Mouse (Mus musculus) hindbrain, embryonic 10.5 days (tissue): ENCODE data around the gene Gsn. TPM values are rescaled to one million over a fixed set of nuclear protein-coding genes. Genes with fewer than 3 reads are reported as not detected.

Experiments
- DNase-seq: peaks from one replicate; pipeline ENCODE4 v3.0.0-alpha.2; 2017; ENCODE audit warnings: low spot score
- H3K27ac ChIP-seq: fragments of 300-500 bp; sonication (generic); 2 replicates; pipeline ENCODE4 v1.5.1; 2016; ENCODE audit warnings: mild to moderate bottlenecking, moderate library complexity
- H3K27me3 ChIP-seq: fragments of 300-500 bp; sonication (generic); 2 replicates; pipeline ENCODE4 v1.6.1; 2016; ENCODE audit warnings: mild to moderate bottlenecking; ENCODE audit not compliant: poor library complexity, insufficient read depth, severe bottlenecking
- H3K36me3 ChIP-seq: fragments of 300-500 bp; sonication (generic); 2 replicates; pipeline ENCODE4 v1.6.1; 2016; ENCODE audit warnings: mild to moderate bottlenecking, moderate library complexity
- H3K4me1 ChIP-seq: fragments of 300-500 bp; sonication (generic); replicated peaks from 2 replicates; pipeline ENCODE4 v1.6.1; 2016; ENCODE audit warnings: mild to moderate bottlenecking
- H3K4me3 ChIP-seq: fragments of 300-500 bp; sonication (generic); 2 replicates; pipeline ENCODE4 v1.5.1; 2016; ENCODE audit warnings: mild to moderate bottlenecking, moderate library complexity
- H3K9me3 ChIP-seq: fragments of 300-500 bp; sonication (generic); 2 replicates; pipeline ENCODE4 v1.6.1; 2016; ENCODE audit warnings: mild to moderate bottlenecking, moderate library complexity
- WGBS: fragments of 180-500 bp; shearing (Covaris S2); methylation state at CpG from one replicate; pipeline ENCODE4 v1.1.7; 2016; 5-methylcytosine and 5-hydroxymethylcytosine counted together
- polyA plus RNA-seq: library from polyadenylated mRNA; unstranded; fragments of >200 nt; fragmentation: Nextera tagmentation; extraction: Ambion mirVana; gene quantifications from 2 replicates; pipeline ENCODE4 v1.2.1, GENCODE M21; 2016

The Gsn gene
- polyA plus RNA-seq, 1 experiment from 2014 or later: 33.7 TPM

- Histone ChIP-seq H3K36me3 (no peaks in the 10 kb centered on the region), H3K4me1 (peaks cover 21% of the 10 kb centered on the region), H3K4me3 (no peak overlapping the region), H3K27me3 (peaks cover 13% of the 10 kb centered on the region; the same call in 1 of the 2 replicates), H3K27ac (no peak overlapping the region), H3K9me3 (no peaks in the 10 kb centered on the region)
- no peak for DNase-seq
- 89% methylated on average over 6 of the region's 6 CpGs for WGBS
Observed at GRCm38 (mm10) chr2:35338707-35339106, 82.5 kb downstream of the Gsn start.

DNA sequence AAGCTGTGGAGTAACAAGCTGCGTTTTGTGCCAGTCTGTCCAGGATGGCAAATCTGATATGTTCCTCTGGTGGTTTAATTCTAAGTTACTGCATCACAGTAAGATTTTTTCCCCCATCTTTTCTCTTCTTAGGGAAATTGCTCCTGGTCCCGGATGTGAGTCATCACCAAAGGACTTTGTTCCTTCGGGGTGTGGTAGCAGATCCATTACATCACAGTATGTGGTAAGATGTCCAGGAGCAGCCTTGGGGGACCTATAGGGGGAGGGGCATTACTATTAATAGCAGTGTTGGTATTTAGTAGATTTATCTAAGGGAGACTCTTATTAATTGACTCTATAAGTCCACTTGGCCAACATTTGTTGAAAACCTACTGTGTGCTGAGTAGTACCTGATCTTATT is 86.4 kb downstream of the Gsn start:
- Histone ChIP-seq H3K4me1 (0 out of 2 replicates have a peak, but pooled peaks cover under 1% of the 10 kb centered on the region), H3K27me3 (no peaks in the 10 kb centered on the region), H3K4me3 (no peak overlapping the region), H3K9me3 (no peaks in the 10 kb centered on the region), H3K27ac (no peak overlapping the region), H3K36me3 (no peaks in the 10 kb centered on the region)
- 85% methylated on average over 3 of the region's 3 CpGs for WGBS
- no peak for DNase-seq

GRCm38 (mm10) chr2:35345984-35346383 is 89.8 kb downstream of the Gsn start:
- H3K36me3 ChIP-seq: no peaks in the 10 kb centered on the region
- no peaks in the 10 kb centered on the region for H3K4me1 ChIP-seq
- 86% methylated on average over 2 of the region's 2 CpGs for WGBS
- H3K27ac ChIP-seq: no peak overlapping the region
- H3K27me3 ChIP-seq: no peaks in the 10 kb centered on the region
- H3K4me3 ChIP-seq: no peak overlapping the region
- no peak for DNase-seq
- no peaks in the 10 kb centered on the region for H3K9me3 ChIP-seq

DNA sequence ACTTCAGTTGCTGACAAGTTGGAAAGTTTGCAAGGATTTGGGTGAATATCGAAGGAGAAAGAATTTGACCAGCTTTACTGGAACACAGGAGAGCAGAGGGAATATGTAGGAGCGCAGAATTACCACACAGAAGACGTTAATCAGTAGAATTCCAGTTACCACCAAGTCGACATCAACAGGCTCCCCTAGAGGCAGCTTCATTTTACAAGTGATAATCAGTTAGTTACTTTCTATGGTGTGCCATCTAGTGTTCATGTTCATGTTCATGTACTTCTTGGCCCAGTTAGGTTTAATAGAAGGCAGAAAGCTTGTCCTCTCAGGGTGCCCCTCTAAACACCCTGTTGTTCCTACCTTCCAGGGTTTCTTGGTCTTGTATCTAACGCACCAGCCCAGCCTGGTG is 93.0 kb downstream of the Gsn start:
- H3K36me3 ChIP-seq: no peaks in the 10 kb centered on the region
- H3K27me3 ChIP-seq: no peaks in the 10 kb centered on the region
- no peaks in the 10 kb centered on the region for H3K4me1 ChIP-seq
- DNase-seq: no peak
- whole genome bisulfite sequencing: 69% methylated on average over 5 of the region's 5 CpGs
- no peak overlapping the region for H3K4me3 ChIP-seq
- H3K27ac ChIP-seq: no peak overlapping the region
- no peaks in the 10 kb centered on the region for H3K9me3 ChIP-seq

Other genes with a start within 250 kb of the Gsn start
- 0.44 TPM in 1 of 2 replicates, not detected in the other for gene Hc, start 194.9 kb upstream of the Gsn start, polyA plus RNA-seq
- 0.12 TPM in 1 of 2 replicates, not detected in the other for gene AI182371, start 154.8 kb upstream of the Gsn start, polyA plus RNA-seq
- 21.1 and 28.7 TPM in 2 replicates for gene Cntrl, start 146.9 kb upstream of the Gsn start, polyA plus RNA-seq
- gene Rab14, start 55.3 kb upstream of the Gsn start, polyA plus RNA-seq: 254 and 286 TPM in 2 replicates
- gene Stom, start 80.6 kb downstream of the Gsn start, polyA plus RNA-seq: 14.8 and 17.0 TPM in 2 replicates
- not detected in 2 replicates for gene 4930568D16Rik, start 111.3 kb downstream of the Gsn start, polyA plus RNA-seq
- gene 4930402F06Rik, start 140.8 kb downstream of the Gsn start, polyA plus RNA-seq: not detected in 2 replicates
- 5.0 and 6.4 TPM in 2 replicates for gene Ggta1, start 206.9 kb downstream of the Gsn start, polyA plus RNA-seq